Mouse (Mus musculus): ENCODE measurements at regions not wholly inside any gene's neighbourhood (a gene's known extent, or its start where the extent isn't known, plus 50 kb on each side); places are given as distances from the start of the nearest gene placed in this dataset.

DNA sequence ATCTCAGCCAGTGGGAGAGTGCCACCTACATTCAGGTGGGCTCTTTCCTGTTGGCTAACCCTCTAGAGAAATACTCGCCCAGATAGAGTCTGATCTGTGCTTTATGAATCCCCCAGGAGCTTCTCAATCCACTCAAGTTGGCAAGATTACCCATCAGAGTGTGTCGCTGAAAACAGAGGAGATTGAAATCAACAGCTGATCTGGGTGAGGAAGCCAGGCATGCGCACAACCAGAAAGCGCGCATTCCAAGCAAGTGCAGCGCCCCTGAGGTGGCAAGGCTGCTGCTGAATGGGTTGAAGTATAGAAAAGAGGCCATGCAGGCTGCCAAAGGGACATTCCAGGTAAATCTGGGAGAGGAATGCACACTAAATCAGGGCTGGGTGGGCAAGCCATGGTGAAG is 158.0 kb downstream of the Efnb1 start:
- Histone ChIP-seq H3K9ac (replicated peaks; ENCODE audit: low read depth, low read length) (no peak overlapping the region), H3K9me3 (ENCODE audit: control insufficient read depth, low read depth, low read length) (no peaks in the 10 kb centered on the region), H3K4me1 (ENCODE audit: control insufficient read depth, insufficient read depth, low read length) (peaks cover 5% of the 10 kb centered on the region; the same call in 1 of the 2 replicates), H3K36me3 (ENCODE audit: control insufficient read depth, insufficient read depth, low read length) (no peaks in the 10 kb centered on the region), H3K4me2 (replicated peaks; ENCODE audit: low read depth, low read length) (no peak overlapping the region), H3K27me3 (ENCODE audit: control insufficient read depth, insufficient read depth, low read length) (no peaks in the 10 kb centered on the region), H3K4me3 (ENCODE audit: low read depth, low read length) (no peak overlapping the region), H3K27ac (ENCODE audit: low read length) (no peak overlapping the region)
- no peak for ATAC-seq (ENCODE audit: insufficient number of reproducible peaks, insufficient read depth, low FRiP score, low read depth)
- WGBS, result 68% methylated on average over 6 of the region's 6 CpGs

DNA sequence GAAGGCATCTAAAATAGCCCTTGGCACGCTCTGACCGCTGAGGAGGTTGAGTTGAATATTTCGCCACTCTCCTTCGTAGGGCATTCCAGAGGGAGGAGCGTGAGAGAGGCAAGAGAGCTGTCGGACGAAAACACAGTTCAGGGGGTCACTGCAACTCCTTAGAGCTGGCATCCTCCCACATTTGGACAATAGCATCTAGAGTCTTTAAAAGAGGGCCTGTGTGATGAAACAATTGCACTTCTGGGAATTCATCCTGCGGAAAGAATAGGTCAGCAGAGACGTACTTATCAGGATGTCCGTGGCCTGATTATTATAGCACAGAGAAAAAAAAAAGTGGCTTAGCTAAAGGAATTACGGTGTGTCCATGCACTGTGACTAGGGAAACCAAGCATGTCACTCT is 156.8 kb downstream of the Efnb1 start:
- Histone ChIP-seq H3K36me3 (ENCODE audit: control insufficient read depth, insufficient read depth, low read length) (no peaks in the 10 kb centered on the region), H3K9ac (replicated peaks; ENCODE audit: low read depth, low read length) (no peak overlapping the region), H3K4me2 (replicated peaks; ENCODE audit: low read depth, low read length) (no peak overlapping the region), H3K9me3 (ENCODE audit: control insufficient read depth, low read depth, low read length) (no peaks in the 10 kb centered on the region), H3K4me1 (ENCODE audit: control insufficient read depth, insufficient read depth, low read length) (peaks cover 5% of the 10 kb centered on the region; the same call in 1 of the 2 replicates), H3K27ac (ENCODE audit: low read length) (no peak overlapping the region), H3K27me3 (ENCODE audit: control insufficient read depth, insufficient read depth, low read length) (no peaks in the 10 kb centered on the region), H3K4me3 (ENCODE audit: low read depth, low read length) (no peak overlapping the region)
- ATAC-seq (ENCODE audit: insufficient number of reproducible peaks, insufficient read depth, low FRiP score, low read depth), result no peak
- 78% methylated on average over 11 of the region's 11 CpGs for WGBS

DNA sequence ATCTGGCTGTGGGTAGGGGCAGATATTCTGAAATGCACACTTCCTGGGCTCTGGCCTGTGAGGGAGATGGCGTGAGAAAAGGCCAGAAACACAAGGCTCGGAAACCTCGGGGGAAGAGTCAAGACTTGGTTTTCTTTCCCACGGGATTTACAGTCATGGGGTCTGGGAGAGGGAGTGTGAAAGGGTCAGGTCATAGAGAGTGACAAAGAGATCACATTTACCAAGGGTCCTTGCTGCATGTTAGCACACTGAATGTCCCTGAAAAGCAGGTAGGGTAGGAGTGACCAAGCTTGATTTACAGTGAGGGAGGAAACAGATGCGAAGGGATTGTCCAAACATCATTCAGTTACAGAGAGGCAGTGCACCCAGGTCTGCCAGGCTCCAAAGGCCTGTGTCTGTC is 156.0 kb downstream of the Efnb1 start:
- Histone ChIP-seq H3K4me2 (replicated peaks; ENCODE audit: low read depth, low read length) (no peak overlapping the region), H3K4me1 (ENCODE audit: control insufficient read depth, insufficient read depth, low read length) (peaks cover 5% of the 10 kb centered on the region; the same call in 1 of the 2 replicates), H3K27ac (ENCODE audit: low read length) (peak overlapping the region; percentile 55; the same call in 1 of the 2 replicates), H3K4me3 (ENCODE audit: low read depth, low read length) (no peak overlapping the region), H3K9ac (replicated peaks; ENCODE audit: low read depth, low read length) (no peak overlapping the region), H3K9me3 (ENCODE audit: control insufficient read depth, low read depth, low read length) (no peaks in the 10 kb centered on the region), H3K36me3 (ENCODE audit: control insufficient read depth, insufficient read depth, low read length) (no peaks in the 10 kb centered on the region), H3K27me3 (ENCODE audit: control insufficient read depth, insufficient read depth, low read length) (no peaks in the 10 kb centered on the region)
- WGBS, result 53% methylated on average over 5 of the region's 5 CpGs
- ATAC-seq (ENCODE audit: insufficient number of reproducible peaks, insufficient read depth, low FRiP score, low read depth), result peak; percentile 43; the same call in 1 of the 2 replicates

DNA sequence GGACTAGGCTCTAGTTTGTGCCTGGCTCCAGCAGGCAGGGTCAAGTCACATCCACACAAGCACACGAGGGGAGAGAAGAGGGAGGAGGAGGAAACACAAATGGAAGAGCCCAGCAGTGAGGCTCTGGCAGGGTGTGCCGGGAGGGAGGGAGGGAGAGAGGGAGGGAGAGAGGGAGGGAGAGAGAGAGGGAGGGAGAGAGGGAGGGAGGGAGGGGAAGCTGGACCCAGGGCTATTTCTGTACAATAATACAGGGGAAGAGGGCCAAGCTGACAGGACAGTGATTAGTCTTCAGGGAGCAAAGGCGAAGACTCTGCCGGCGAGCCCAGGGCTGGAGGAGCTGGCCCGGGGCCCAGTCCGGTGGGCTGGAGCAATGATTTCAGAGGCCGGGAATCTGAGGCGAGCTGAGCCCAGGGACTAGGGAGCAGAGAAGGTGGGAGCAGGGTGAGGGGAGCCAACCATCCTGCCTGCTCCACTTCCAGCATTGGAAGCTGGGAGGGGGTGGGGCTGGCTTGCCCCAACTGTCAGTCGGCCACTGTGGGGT is 155.6 kb downstream of the Efnb1 start:
- Histone ChIP-seq H3K4me3 (ENCODE audit: low read depth, low read length) (no peak overlapping the region), H3K4me2 (replicated peaks; ENCODE audit: low read depth, low read length) (no peak overlapping the region), H3K9ac (replicated peaks; ENCODE audit: low read depth, low read length) (no peak overlapping the region), H3K27ac (ENCODE audit: low read length) (peak overlapping the region; percentile 55; the same call in 1 of the 2 replicates), H3K4me1 (ENCODE audit: control insufficient read depth, insufficient read depth, low read length) (peaks cover 5% of the 10 kb centered on the region; the same call in 1 of the 2 replicates), H3K9me3 (ENCODE audit: control insufficient read depth, low read depth, low read length) (no peaks in the 10 kb centered on the region), H3K36me3 (ENCODE audit: control insufficient read depth, insufficient read depth, low read length) (no peaks in the 10 kb centered on the region), H3K27me3 (ENCODE audit: control insufficient read depth, insufficient read depth, low read length) (no peaks in the 10 kb centered on the region)
- peak; percentile 78 for ATAC-seq (ENCODE audit: insufficient number of reproducible peaks, insufficient read depth, low FRiP score, low read depth)
- 38% methylated on average over 9 of the region's 10 CpGs for WGBS

DNA sequence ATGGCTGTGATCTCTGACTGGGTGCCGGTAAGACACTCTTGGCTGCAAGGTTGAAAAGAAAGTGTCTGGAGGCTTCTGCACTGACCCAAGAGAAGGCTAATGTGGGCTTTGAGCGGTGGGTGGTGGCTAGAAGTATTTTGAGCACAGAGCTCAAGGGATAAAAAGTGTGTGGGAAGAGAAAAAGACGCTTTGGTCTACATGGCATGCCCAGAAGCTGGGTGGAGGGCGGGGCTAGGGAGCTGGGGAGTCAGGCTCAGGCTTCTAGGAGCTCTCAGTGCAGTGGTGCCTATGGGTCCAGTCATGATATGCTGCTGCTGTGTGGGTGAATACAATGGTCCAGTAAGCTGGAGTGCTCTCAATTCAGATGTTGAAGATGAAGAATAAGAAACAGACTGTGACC is 152.1 kb downstream of the Efnb1 start:
- no peak for ATAC-seq (ENCODE audit: insufficient number of reproducible peaks, insufficient read depth, low FRiP score, low read depth)
- 86% methylated on average over 4 of the region's 4 CpGs for WGBS

GRCm38 (mm10) chrX:99286876-99287275 is 150.9 kb downstream of the Efnb1 start:
- H3K4me2 ChIP-seq (replicated peaks; ENCODE audit: low read depth, low read length), result no peak overlapping the region
- no peak overlapping the region for H3K27ac ChIP-seq (ENCODE audit: low read length)
- WGBS, result 63% methylated on average over 2 of the region's 2 CpGs
- H3K9me3 ChIP-seq (ENCODE audit: control insufficient read depth, low read depth, low read length), result no peaks in the 10 kb centered on the region
- H3K4me3 ChIP-seq (ENCODE audit: low read depth, low read length), result no peak overlapping the region
- H3K4me1 ChIP-seq (ENCODE audit: control insufficient read depth, insufficient read depth, low read length), result peaks cover 11% of the 10 kb centered on the region
- H3K27me3 ChIP-seq (ENCODE audit: control insufficient read depth, insufficient read depth, low read length), result no peaks in the 10 kb centered on the region
- H3K9ac ChIP-seq (replicated peaks; ENCODE audit: low read depth, low read length), result no peak overlapping the region
- H3K36me3 ChIP-seq (ENCODE audit: control insufficient read depth, insufficient read depth, low read length), result no peaks in the 10 kb centered on the region
- no peak for ATAC-seq (ENCODE audit: insufficient number of reproducible peaks, insufficient read depth, low FRiP score, low read depth)

More for the DNA sequence above, 152.1 kb downstream of the Efnb1 start:
- no peak overlapping the region for H3K4me3 ChIP-seq (ENCODE audit: low read depth, low read length)
- H3K9ac ChIP-seq (replicated peaks; ENCODE audit: low read depth, low read length), result no peak overlapping the region
- H3K4me2 ChIP-seq (replicated peaks; ENCODE audit: low read depth, low read length), result no peak overlapping the region
- H3K27me3 ChIP-seq (ENCODE audit: control insufficient read depth, insufficient read depth, low read length), result no peaks in the 10 kb centered on the region
- no peak overlapping the region for H3K27ac ChIP-seq (ENCODE audit: low read length)
- H3K4me1 ChIP-seq (ENCODE audit: control insufficient read depth, insufficient read depth, low read length), result peaks cover 11% of the 10 kb centered on the region
- H3K9me3 ChIP-seq (ENCODE audit: control insufficient read depth, low read depth, low read length), result no peaks in the 10 kb centered on the region
- H3K36me3 ChIP-seq (ENCODE audit: control insufficient read depth, insufficient read depth, low read length), result no peaks in the 10 kb centered on the region

DNA sequence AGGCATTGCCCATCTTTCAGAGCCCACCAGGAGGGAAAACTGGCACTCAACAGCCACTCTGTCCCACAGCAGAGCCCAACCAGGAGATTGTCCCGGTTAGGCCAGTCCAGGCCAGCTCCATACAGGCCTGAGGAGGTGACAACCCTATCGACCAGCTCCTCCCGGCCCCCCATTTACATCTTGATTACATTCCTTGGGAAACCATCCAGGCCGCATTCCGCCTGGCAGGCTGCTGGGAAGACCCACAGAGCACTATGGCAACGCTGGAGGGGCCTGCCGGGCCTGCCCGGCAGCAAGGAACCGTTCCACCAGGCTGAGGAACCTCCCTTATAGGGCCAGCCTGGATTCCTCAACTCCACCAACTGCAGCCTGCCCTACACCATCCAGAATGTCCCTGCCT is 149.7 kb downstream of the Efnb1 start:
- 16% methylated on average over 9 of the region's 9 CpGs for WGBS
- peak; percentile 75; the same call in 1 of the 2 replicates for ATAC-seq (ENCODE audit: insufficient number of reproducible peaks, insufficient read depth, low FRiP score, low read depth)
- no peak overlapping the region for H3K4me3 ChIP-seq (ENCODE audit: low read depth, low read length)
- no peaks in the 10 kb centered on the region for H3K9me3 ChIP-seq (ENCODE audit: control insufficient read depth, low read depth, low read length)
- H3K36me3 ChIP-seq (ENCODE audit: control insufficient read depth, insufficient read depth, low read length), result no peaks in the 10 kb centered on the region
- H3K27ac ChIP-seq (ENCODE audit: low read length), result peak overlapping the region; percentile 55; the same call in 1 of the 2 replicates
- no peak overlapping the region for H3K4me2 ChIP-seq (replicated peaks; ENCODE audit: low read depth, low read length)
- no peak overlapping the region for H3K9ac ChIP-seq (replicated peaks; ENCODE audit: low read depth, low read length)
- H3K4me1 ChIP-seq (ENCODE audit: control insufficient read depth, insufficient read depth, low read length), result peaks cover 6% of the 10 kb centered on the region
- no peaks in the 10 kb centered on the region for H3K27me3 ChIP-seq (ENCODE audit: control insufficient read depth, insufficient read depth, low read length)

- no peaks in the 10 kb centered on the region for H3K9me3 ChIP-seq (ENCODE audit: control insufficient read depth, low read depth, low read length)
- no peak overlapping the region for H3K4me3 ChIP-seq (ENCODE audit: low read depth, low read length)
- peaks cover 5% of the 10 kb centered on the region for H3K4me1 ChIP-seq (ENCODE audit: control insufficient read depth, insufficient read depth, low read length)
- WGBS, result 64% methylated on average over 5 of the region's 5 CpGs
- no peak overlapping the region for H3K9ac ChIP-seq (replicated peaks; ENCODE audit: low read depth, low read length)
- H3K27ac ChIP-seq (ENCODE audit: low read length), result no peak overlapping the region
- no peak for ATAC-seq (ENCODE audit: insufficient number of reproducible peaks, insufficient read depth, low FRiP score, low read depth)
- no peaks in the 10 kb centered on the region for H3K27me3 ChIP-seq (ENCODE audit: control insufficient read depth, insufficient read depth, low read length)
- H3K4me2 ChIP-seq (replicated peaks; ENCODE audit: low read depth, low read length), result no peak overlapping the region
- H3K36me3 ChIP-seq (ENCODE audit: control insufficient read depth, insufficient read depth, low read length), result no peaks in the 10 kb centered on the region
These were observed 145.1 kb downstream of the Efnb1 start for GRCm38 (mm10) chrX:99280991-99281390.

- H3K27me3 ChIP-seq (ENCODE audit: control insufficient read depth, insufficient read depth, low read length), result no peaks in the 10 kb centered on the region
- H3K36me3 ChIP-seq (ENCODE audit: control insufficient read depth, insufficient read depth, low read length), result no peaks in the 10 kb centered on the region
- H3K9me3 ChIP-seq (ENCODE audit: control insufficient read depth, low read depth, low read length), result no peaks in the 10 kb centered on the region
- ATAC-seq (ENCODE audit: insufficient number of reproducible peaks, insufficient read depth, low FRiP score, low read depth), result no peak
- no peak overlapping the region for H3K27ac ChIP-seq (ENCODE audit: low read length)
- H3K4me1 ChIP-seq (ENCODE audit: control insufficient read depth, insufficient read depth, low read length), result peaks cover under 1% of the 10 kb centered on the region; the same call in 1 of the 2 replicates
- 52% methylated on average over 5 of the region's 5 CpGs for WGBS
- H3K9ac ChIP-seq (replicated peaks; ENCODE audit: low read depth, low read length), result no peak overlapping the region
- H3K4me3 ChIP-seq (ENCODE audit: low read depth, low read length), result no peak overlapping the region
- no peak overlapping the region for H3K4me2 ChIP-seq (replicated peaks; ENCODE audit: low read depth, low read length)
These were observed 144.6 kb downstream of the Efnb1 start for GRCm38 (mm10) chrX:99280543-99280942.

Measured in stomach, embryonic 14.5 days (tissue).